Comparison of ENCODE assay signal across 8 mouse cellular contexts in genomic region chr6:94646902-94647301, GRCm38 (mm10). TPM values are rescaled to one million over a fixed set of nuclear protein-coding genes. Genes with fewer than 3 reads are reported as not detected.
DNase-seq lines count a peak whose midpoint lies in the region; ATAC-seq and TF ChIP-seq lines count a peak whose summit lies in the region.
"Had no signal": no experiment of that assay in that cellular context is flagged by ENCODE, and none has a peak within 500 bp of the region (broad histone marks: within the 10 kb centered on the region; RNA-seq: fewer than 3 reads in every experiment).

No protein-coding gene starts in this region.

- no peak for DNase-seq in heart, postnatal 25 days (ENCODE audit: low spot score)
- DNase-seq in stomach, postnatal 0 days (ENCODE audit: low spot score), result no peak
- DNase-seq in cerebellum, postnatal 14 days, result no peak

- peak overlapping the region; percentile 88 for H3K27ac ChIP-seq in heart, embryonic 16.5 days (ENCODE audit: low read length)
- 0 out of 2 replicates have a peak overlapping the region, but pooled peaks have one; percentile 7 for H3K27ac ChIP-seq in stomach, embryonic 14.5 days (ENCODE audit: low read length)
- no peak overlapping the region for H3K27ac ChIP-seq in stomach, postnatal 0 days (replicated peaks)
- H3K27ac ChIP-seq in hindbrain, embryonic 15.5 days (replicated peaks), result peak overlapping the region; percentile 61

- no peak for TF ChIP-seq EP300 in stomach, postnatal 0 days (optimal IDR thresholded peaks at IDR 0.05)

- no peaks in the 10 kb centered on the region for H3K9me3 ChIP-seq in heart, embryonic 16.5 days (replicated peaks; ENCODE audit: control insufficient read depth, low read length)
- H3K9me3 ChIP-seq in stomach, embryonic 14.5 days (ENCODE audit: control insufficient read depth, low read depth, low read length), result no peaks in the 10 kb centered on the region
- H3K9me3 ChIP-seq in stomach, postnatal 0 days (ENCODE audit: control insufficient read depth, low read length), result no peaks in the 10 kb centered on the region
- no peaks in the 10 kb centered on the region for H3K9me3 ChIP-seq in hindbrain, embryonic 15.5 days

- ATAC-seq in heart, embryonic 16.5 days (replicated peaks; ENCODE audit: extremely low read depth, insufficient read depth, low FRiP score), result no peak
- ATAC-seq in stomach, embryonic 14.5 days (ENCODE audit: insufficient number of reproducible peaks, insufficient read depth, low FRiP score, low read depth), result no peak
- ATAC-seq in stomach, postnatal 0 days (ENCODE audit: low FRiP score, low TSS enrichment), result no peak
- no peak for ATAC-seq in hindbrain, embryonic 15.5 days (ENCODE audit: low FRiP score, low read depth)
- no peak for ATAC-seq in erythroblast, adult 5-6 weeks (replicated peaks; ENCODE audit: low FRiP score, poor library complexity, severe bottlenecking)

- 71% methylated on average over 6 of the region's 6 CpGs for WGBS in heart, embryonic 16.5 days
- WGBS in stomach, embryonic 14.5 days, result 67% methylated on average over 6 of the region's 6 CpGs
- WGBS in stomach, postnatal 0 days, result 64% methylated on average over 6 of the region's 6 CpGs
- 88% methylated on average over 6 of the region's 6 CpGs for WGBS in hindbrain, embryonic 15.5 days

- H3K9ac ChIP-seq in heart, embryonic 16.5 days (ENCODE audit: low read length), result peak overlapping the region; percentile 30; the same call in 1 of the 2 replicates
- no peak overlapping the region for H3K9ac ChIP-seq in stomach, embryonic 14.5 days (replicated peaks; ENCODE audit: low read depth, low read length)
- H3K9ac ChIP-seq in stomach, postnatal 0 days (ENCODE audit: low read length), result no peak overlapping the region
- H3K9ac ChIP-seq in hindbrain, embryonic 15.5 days, result no peak overlapping the region

- no peak overlapping the region for H3K4me3 ChIP-seq in heart, embryonic 16.5 days (ENCODE audit: low read length)
- H3K4me3 ChIP-seq in stomach, embryonic 14.5 days (ENCODE audit: low read depth, low read length), result no peak overlapping the region
- H3K4me3 ChIP-seq in stomach, postnatal 0 days (ENCODE audit: low read depth, low read length), result no peak overlapping the region
- no peak overlapping the region for H3K4me3 ChIP-seq in hindbrain, embryonic 15.5 days

- intact Hi-C loops in heart, postnatal 25 days (cut with DNase I), result no loop called here

- no peaks in the 10 kb centered on the region for H3K36me3 ChIP-seq in heart, embryonic 16.5 days (ENCODE audit: control insufficient read depth, insufficient read depth)
- peaks cover 16% of the 10 kb centered on the region for H3K36me3 ChIP-seq in stomach, embryonic 14.5 days (ENCODE audit: control insufficient read depth, insufficient read depth, low read length)
- peaks cover 4% of the 10 kb centered on the region; the same call in 1 of the 2 replicates for H3K36me3 ChIP-seq in stomach, postnatal 0 days (ENCODE audit: control insufficient read depth, insufficient read depth, low read length)
- no peaks in the 10 kb centered on the region for H3K36me3 ChIP-seq in hindbrain, embryonic 15.5 days

- peaks cover 46% of the 10 kb centered on the region for H3K4me1 ChIP-seq in heart, embryonic 16.5 days (ENCODE audit: control insufficient read depth, insufficient read depth, low read length)
- H3K4me1 ChIP-seq in stomach, embryonic 14.5 days (ENCODE audit: control insufficient read depth, insufficient read depth, low read length), result peaks cover 36% of the 10 kb centered on the region
- H3K4me1 ChIP-seq in stomach, postnatal 0 days (replicated peaks; ENCODE audit: control insufficient read depth, insufficient read depth), result peaks cover 12% of the 10 kb centered on the region
- peaks cover 45% of the 10 kb centered on the region for H3K4me1 ChIP-seq in hindbrain, embryonic 15.5 days (replicated peaks)

- no peak for TF ChIP-seq CTCF in stomach, postnatal 0 days (IDR thresholded peaks at IDR 0.05; ENCODE audit: low read depth)

- no peaks in the 10 kb centered on the region for H3K27me3 ChIP-seq in heart, embryonic 16.5 days (ENCODE audit: control insufficient read depth, insufficient read depth, low read length)
- no peaks in the 10 kb centered on the region for H3K27me3 ChIP-seq in stomach, embryonic 14.5 days (ENCODE audit: control insufficient read depth, insufficient read depth, low read length)
- H3K27me3 ChIP-seq in stomach, postnatal 0 days (ENCODE audit: control insufficient read depth, insufficient read depth, low read length), result no peaks in the 10 kb centered on the region
- H3K27me3 ChIP-seq in hindbrain, embryonic 15.5 days, result no peaks in the 10 kb centered on the region
- H3K27me3 ChIP-seq: Patski had no signal

- H3K4me2 ChIP-seq in heart, embryonic 16.5 days (ENCODE audit: low read depth, low read length), result no peak overlapping the region
- H3K4me2 ChIP-seq in stomach, embryonic 14.5 days (replicated peaks; ENCODE audit: low read depth, low read length), result no peak overlapping the region
- no peak overlapping the region for H3K4me2 ChIP-seq in stomach, postnatal 0 days (replicated peaks; ENCODE audit: low read depth)
- H3K4me2 ChIP-seq in hindbrain, embryonic 15.5 days, result no peak overlapping the region

RNA-seq across cellular contexts. Expression of gene Lrig1, which starts 53.1 kb away (rescaled TPM):
- polyA plus RNA-seq in heart, embryonic 16.5 days (2015; fragmentation: Nextera tagmentation; extraction: Ambion mirVana), result 7.7 and 8.9 TPM in 2 replicates
- total RNA-seq in heart, postnatal 25 days (2021), result 10 to 100 TPM; 35.3 to 35.9 TPM
- polyA plus RNA-seq in stomach, embryonic 14.5 days (2014; fragmentation: Nextera tagmentation; extraction: Ambion mirVana), result 49.3 and 51.7 TPM in 2 replicates
- 15.2 and 19.6 TPM in 2 replicates for polyA plus RNA-seq in stomach, postnatal 0 days (2015; fragmentation: Nextera tagmentation; extraction: Ambion mirVana)
- 20.6 and 23.8 TPM in 2 replicates for polyA plus RNA-seq in hindbrain, embryonic 15.5 days (2015; fragmentation: Nextera tagmentation; extraction: Ambion mirVana)
- total RNA-seq in erythroblast, adult 5-6 weeks (2015; ENCODE audit: low replicate concordance), result 1.2 and 2.5 TPM in 2 replicates
- 1.3 and 2.5 TPM in 2 replicates for total RNA-seq in erythroblast, adult 5-6 weeks (2017; ENCODE audit: low replicate concordance)
